Mouse (Mus musculus) ES-E14 (cell line): Measurements from ENCODE around the gene Mog.

Experiments
- CHD2 ChIP-seq: IDR thresholded peaks from 2 replicates; pipeline ENCODE4 v1.6.1; 2014; ENCODE audit warnings: mild to moderate bottlenecking, low read depth, low read length, inconsistent platforms
- HCFC1 ChIP-seq: IDR thresholded peaks from 2 replicates; pipeline ENCODE4 v1.6.1; 2012; ENCODE audit warnings: low read length, inconsistent platforms, borderline replicate concordance; ENCODE audit not compliant: insufficient read depth
- MAFK ChIP-seq: IDR thresholded peaks from 2 replicates; pipeline ENCODE4 v1.6.1; 2014; ENCODE audit warnings: mild to moderate bottlenecking, low read depth, low read length, inconsistent platforms; ENCODE audit not compliant: insufficient read depth
- ZC3H11A ChIP-seq: IDR thresholded peaks from 2 replicates; pipeline ENCODE4 v1.6.1; 2012; ENCODE audit warnings: low read depth, mild to moderate bottlenecking, inconsistent platforms, low read length, borderline replicate concordance

DNA sequence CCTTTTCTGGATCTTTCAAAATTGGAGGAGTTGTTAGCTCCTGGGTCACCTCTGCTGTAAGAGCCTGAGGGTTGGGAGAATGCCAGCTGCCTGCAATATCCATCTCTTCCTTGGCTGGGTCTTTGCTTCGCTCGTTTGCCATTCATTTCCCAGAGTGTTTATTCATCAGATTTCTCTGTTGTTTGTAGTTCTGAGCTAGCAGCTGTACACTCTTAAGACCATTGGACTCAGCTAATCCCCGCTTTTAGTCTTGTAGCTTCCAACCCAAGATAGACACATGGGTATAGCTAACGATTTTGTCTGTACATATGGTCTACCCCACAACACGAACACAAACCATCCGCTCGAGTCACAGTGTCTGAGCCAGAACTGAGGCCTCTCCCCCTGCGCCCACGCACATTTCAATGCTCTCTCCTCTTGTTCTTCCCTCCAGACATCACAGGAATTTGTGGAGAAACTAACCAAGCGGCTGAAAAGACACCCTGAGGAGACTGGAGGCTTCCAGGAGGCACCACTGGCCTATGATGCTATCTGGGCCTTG lies 39.0 kb upstream of the Mog start:
- no peak for TF ChIP-seq HCFC1
- no peak for TF ChIP-seq CHD2
- no peak for TF ChIP-seq MAFK
- no peak for TF ChIP-seq ZC3H11A
